Mouse (Mus musculus) liver, postnatal 0 days (tissue): ENCODE measurements around the gene Efna5.

Source experiments
- CTCF ChIP-seq: sonication (generic); IDR thresholded peaks from 2 replicates; pipeline ENCODE4 v1.5.1; 2016; ENCODE audit warnings: antibody characterized with exemption, low read depth
- EP300 ChIP-seq: IDR thresholded peaks from 2 replicates; pipeline ENCODE4 v1.6.1; 2016; ENCODE audit warnings: antibody characterized with exemption, low read depth, mild to moderate bottlenecking

- no peak for TF ChIP-seq CTCF
- TF ChIP-seq EP300 = no peak
These were observed 106.4 kb downstream of the Efna5 start for GRCm38 (mm10) chr17:62774749-62775148.
